Comparison of ENCODE assay signal across 18 mouse cellular contexts in genomic region chr12:109743036-109743650, GRCm38 (mm10).
"Had no signal": no experiment of that assay in that cellular context is flagged by ENCODE, and none has a peak within 500 bp of the region (broad histone marks: within the 10 kb centered on the region; RNA-seq: fewer than 3 reads in every experiment).

No protein-coding gene starts in this region.

- H3K27me3 ChIP-seq: lung, embryonic 15.5 days; midbrain, embryonic 15.5 days; neural tube, embryonic 12.5 days; neural tube, embryonic 15.5 days had no signal

- H3K4me2 ChIP-seq: lung, embryonic 15.5 days; midbrain, embryonic 12.5 days; midbrain, embryonic 15.5 days; neural tube, embryonic 12.5 days; neural tube, embryonic 15.5 days had no signal

- H3K27ac ChIP-seq: left cerebral cortex, adult 2 months; liver, embryonic 14.5 days; lung, embryonic 15.5 days; midbrain, embryonic 12.5 days; midbrain, embryonic 15.5 days; neural tube, embryonic 12.5 days; neural tube, embryonic 15.5 days had no signal

- ATAC-seq: intestine, postnatal 0 days; midbrain, embryonic 15.5 days had no signal

- DNase-seq: kidney, adult 2 months; kidney, postnatal 36 days; layer of hippocampus, postnatal 36 days; lung, adult 18-20 months; lung, postnatal 10 days; lung, postnatal 36 days; thymus, adult 18-20 months; thymus, postnatal 14 days; thymus, postnatal 4 days had no signal

- H3K4me3 ChIP-seq: left cerebral cortex, adult 2 months; lung, embryonic 15.5 days; megakaryocyte, embryonic 14.5 days; midbrain, embryonic 12.5 days; midbrain, embryonic 15.5 days; neural tube, embryonic 12.5 days; neural tube, embryonic 15.5 days had no signal

- H3K4me1 ChIP-seq: megakaryocyte, embryonic 14.5 days had no signal

- H3K9ac ChIP-seq: liver, embryonic 14.5 days; lung, embryonic 15.5 days; midbrain, embryonic 12.5 days; midbrain, embryonic 15.5 days; neural tube, embryonic 12.5 days; neural tube, embryonic 15.5 days had no signal

- H3K9me3 ChIP-seq: lung, embryonic 15.5 days; megakaryocyte, embryonic 14.5 days; midbrain, embryonic 12.5 days; midbrain, embryonic 15.5 days; neural tube, embryonic 12.5 days; neural tube, embryonic 15.5 days had no signal
